Mouse (Mus musculus) embryonic facial prominence, embryonic 11.5 days (tissue): ENCODE data around the gene Cers5. TPM values are rescaled to one million over a fixed set of nuclear protein-coding genes. Genes with fewer than 3 reads are reported as not detected.

Experiments
- ATAC-seq: fragments of 200-750 bp; cut with Nextera tagmentation; replicated peaks from 2 replicates; pipeline ENCODE4 v1.8.0; 2017; ENCODE audit warnings: low read depth; ENCODE audit not compliant: insufficient number of reproducible peaks, low FRiP score, low TSS enrichment
- DNase-seq: peaks from one replicate; pipeline ENCODE4 v3.0.0-alpha.2; 2015; ENCODE audit warnings: low spot score
- H3K27ac ChIP-seq: fragments of 300-500 bp; sonication (generic); replicated peaks from 2 replicates; pipeline ENCODE4 v1.5.1; 2014; ENCODE audit warnings: mild to moderate bottlenecking, low read depth, low read length, control low read depth
- H3K27me3 ChIP-seq: fragments of 300-500 bp; sonication (generic); 2 replicates; pipeline ENCODE4 v1.6.1; 2014; ENCODE audit warnings: mild to moderate bottlenecking, low read length, moderate library complexity, mixed read lengths; ENCODE audit not compliant: control insufficient read depth, insufficient read depth
- H3K36me3 ChIP-seq: fragments of 300-500 bp; sonication (generic); replicated peaks from 2 replicates; pipeline ENCODE4 v1.6.1; 2014; ENCODE audit warnings: low read depth, mild to moderate bottlenecking, low read length, moderate library complexity, mixed read lengths; ENCODE audit not compliant: control insufficient read depth, insufficient read depth
- H3K4me1 ChIP-seq: fragments of 300-500 bp; sonication (generic); 2 replicates; pipeline ENCODE4 v1.6.1; 2014; ENCODE audit warnings: low read length, mixed read lengths; ENCODE audit not compliant: control insufficient read depth, insufficient read depth
- H3K4me2 ChIP-seq: fragments of 300-500 bp; sonication (generic); 2 replicates; pipeline ENCODE4 v1.6.1; 2014; ENCODE audit warnings: low read depth, mild to moderate bottlenecking, control low read depth, low read length, moderate library complexity
- H3K4me3 ChIP-seq: fragments of 300-500 bp; sonication (generic); 2 replicates; pipeline ENCODE4 v1.5.1; 2014; ENCODE audit warnings: low read depth, low read length, control low read depth
- H3K9ac ChIP-seq: fragments of 300-500 bp; sonication (generic); replicated peaks from 2 replicates; pipeline ENCODE4 v1.6.1; 2014; ENCODE audit warnings: mild to moderate bottlenecking, control low read depth, low read length
- H3K9me3 ChIP-seq: fragments of 300-500 bp; sonication (generic); replicated peaks from 2 replicates; pipeline ENCODE4 v1.6.1; 2016; ENCODE audit warnings: mild to moderate bottlenecking, low read length, inconsistent platforms, mixed read lengths; ENCODE audit not compliant: control insufficient read depth
- WGBS: fragments of 180-500 bp; shearing (Covaris S2); extraction: QIAGEN DNeasy Blood & Tissue Kit; methylation state at CpG from one replicate; pipeline ENCODE4 v1.1.7; 2014; 5-methylcytosine and 5-hydroxymethylcytosine counted together
- polyA plus RNA-seq: library from polyadenylated mRNA; unstranded; fragments of >200 nt; fragmentation: Nextera tagmentation; extraction: Ambion mirVana; gene quantifications from 2 replicates; pipeline ENCODE4 v1.2.1, GENCODE M21; 2014

Cers5 gene
- polyA plus RNA-seq, 1 experiment from 2014 or later = 64.6 TPM

GRCm38 (mm10) chr15:99799706-99800105 is 27.0 kb upstream of the Cers5 start:
- Histone ChIP-seq H3K36me3 (no peaks in the 10 kb centered on the region; the same call in 1 of the 2 replicates), H3K9ac (no peak overlapping the region), H3K4me2 (no peak overlapping the region)

GRCm38 (mm10) chr15:99797898-99798297 is 25.2 kb upstream of the Cers5 start:
- Histone ChIP-seq H3K27ac (no peak overlapping the region), H3K9ac (no peak overlapping the region), H3K4me3 (no peak overlapping the region), H3K9me3 (no peaks in the 10 kb centered on the region), H3K27me3 (no peaks in the 10 kb centered on the region), H3K4me1 (no peaks in the 10 kb centered on the region), H3K36me3 (peaks cover 5% of the 10 kb centered on the region), H3K4me2 (no peak overlapping the region)
- ATAC-seq (no peak), DNase-seq (peak; percentile 30)
- 84% methylated on average over 5 of the region's 5 CpGs for WGBS

More at GRCm38 (mm10) chr15:99799706-99800105, 27.0 kb upstream of the Cers5 start:
- Histone ChIP-seq H3K9me3 (no peaks in the 10 kb centered on the region), H3K4me3 (no peak overlapping the region), H3K4me1 (peaks cover 4% of the 10 kb centered on the region; the same call in 1 of the 2 replicates), H3K27ac (no peak overlapping the region), H3K27me3 (no peaks in the 10 kb centered on the region)
- ATAC-seq (no peak), DNase-seq (no peak)
- 53% methylated on average over 6 of the region's 6 CpGs for WGBS

- no peak overlapping the region for H3K4me2 ChIP-seq
- 89% methylated on average over 9 of the region's 9 CpGs for WGBS
- no peak overlapping the region for H3K9ac ChIP-seq
- H3K4me3 ChIP-seq = no peak overlapping the region
- ATAC-seq (no peak), DNase-seq (no peak)
- peaks cover 8% of the 10 kb centered on the region for H3K36me3 ChIP-seq
- H3K27me3 ChIP-seq = no peaks in the 10 kb centered on the region
- H3K4me1 ChIP-seq = no peaks in the 10 kb centered on the region
- no peaks in the 10 kb centered on the region for H3K9me3 ChIP-seq
- no peak overlapping the region for H3K27ac ChIP-seq
Observed at GRCm38 (mm10) chr15:99796735-99797134, 24.1 kb upstream of the Cers5 start.

GRCm38 (mm10) chr15:99796066-99796465 is 23.4 kb upstream of the Cers5 start:
- no peak overlapping the region for H3K9ac ChIP-seq
- ATAC-seq (no peak), DNase-seq (no peak)
- 88% methylated on average over 3 of the region's 3 CpGs for WGBS
- peaks cover 9% of the 10 kb centered on the region for H3K36me3 ChIP-seq
- no peak overlapping the region for H3K4me2 ChIP-seq
- no peaks in the 10 kb centered on the region for H3K9me3 ChIP-seq
- no peaks in the 10 kb centered on the region for H3K4me1 ChIP-seq
- H3K4me3 ChIP-seq = no peak overlapping the region
- H3K27ac ChIP-seq = no peak overlapping the region
- H3K27me3 ChIP-seq = no peaks in the 10 kb centered on the region

GRCm38 (mm10) chr15:99792221-99792815 is 19.6 kb upstream of the Cers5 start:
- DNase-seq = no peak
- Histone ChIP-seq H3K27ac (no peak overlapping the region), H3K9me3 (no peaks in the 10 kb centered on the region), H3K4me3 (no peak overlapping the region), H3K4me2 (no peak overlapping the region), H3K4me1 (no peaks in the 10 kb centered on the region), H3K27me3 (no peaks in the 10 kb centered on the region), H3K36me3 (peaks cover 10% of the 10 kb centered on the region), H3K9ac (no peak overlapping the region)
- no peak for ATAC-seq
- 95% methylated on average over 16 of the region's 16 CpGs for WGBS

- Histone ChIP-seq H3K27ac (no peak overlapping the region), H3K36me3 (peaks cover 10% of the 10 kb centered on the region), H3K9me3 (no peaks in the 10 kb centered on the region), H3K9ac (no peak overlapping the region), H3K4me1 (no peaks in the 10 kb centered on the region), H3K27me3 (no peaks in the 10 kb centered on the region), H3K4me2 (no peak overlapping the region), H3K4me3 (no peak overlapping the region)
- DNase-seq = no peak
- WGBS = 87% methylated on average over 3 of the region's 3 CpGs
- ATAC-seq = no peak
Observed at GRCm38 (mm10) chr15:99791003-99791402, 18.3 kb upstream of the Cers5 start.

- Histone ChIP-seq H3K4me1 (no peaks in the 10 kb centered on the region), H3K4me2 (no peak overlapping the region), H3K27ac (no peak overlapping the region), H3K9me3 (no peaks in the 10 kb centered on the region), H3K4me3 (no peak overlapping the region), H3K36me3 (peaks cover 10% of the 10 kb centered on the region), H3K27me3 (no peaks in the 10 kb centered on the region), H3K9ac (no peak overlapping the region)
- 90% methylated on average over 6 of the region's 6 CpGs for WGBS
- DNase-seq (no peak), ATAC-seq (no peak)
Observed at GRCm38 (mm10) chr15:99790464-99790863, 17.8 kb upstream of the Cers5 start.

GRCm38 (mm10) chr15:99787625-99788120 is 15.0 kb upstream of the Cers5 start:
- Histone ChIP-seq H3K27ac (no peak overlapping the region), H3K9me3 (no peaks in the 10 kb centered on the region), H3K4me2 (no peak overlapping the region), H3K36me3 (peaks cover 5% of the 10 kb centered on the region), H3K4me1 (no peaks in the 10 kb centered on the region), H3K27me3 (no peaks in the 10 kb centered on the region), H3K9ac (no peak overlapping the region), H3K4me3 (no peak overlapping the region)
- WGBS = 86% methylated on average over 9 of the region's 9 CpGs
- DNase-seq = no peak
- ATAC-seq = no peak
